Mouse (Mus musculus) brain, embryonic 14.5 days (tissue): ENCODE data around the gene Mylk2.

Experiments
- CTCF ChIP-seq: fragments of 200-500 bp; IDR thresholded peaks from 2 replicates; pipeline ENCODE4 v1.5.1; 2012; ENCODE audit warnings: inconsistent platforms, mild to moderate bottlenecking, moderate library complexity, borderline replicate concordance; ENCODE audit not compliant: insufficient read depth, insufficient read length; ENCODE audit errors: extremely low read depth
- POLR2A ChIP-seq: fragments of 200-500 bp; IDR thresholded peaks from 2 replicates; pipeline ENCODE4 v1.6.1; 2012; ENCODE audit warnings: mild to moderate bottlenecking, inconsistent platforms, borderline replicate concordance; ENCODE audit not compliant: poor library complexity, insufficient read depth, insufficient read length, severe bottlenecking; ENCODE audit errors: extremely low read depth

DNA sequence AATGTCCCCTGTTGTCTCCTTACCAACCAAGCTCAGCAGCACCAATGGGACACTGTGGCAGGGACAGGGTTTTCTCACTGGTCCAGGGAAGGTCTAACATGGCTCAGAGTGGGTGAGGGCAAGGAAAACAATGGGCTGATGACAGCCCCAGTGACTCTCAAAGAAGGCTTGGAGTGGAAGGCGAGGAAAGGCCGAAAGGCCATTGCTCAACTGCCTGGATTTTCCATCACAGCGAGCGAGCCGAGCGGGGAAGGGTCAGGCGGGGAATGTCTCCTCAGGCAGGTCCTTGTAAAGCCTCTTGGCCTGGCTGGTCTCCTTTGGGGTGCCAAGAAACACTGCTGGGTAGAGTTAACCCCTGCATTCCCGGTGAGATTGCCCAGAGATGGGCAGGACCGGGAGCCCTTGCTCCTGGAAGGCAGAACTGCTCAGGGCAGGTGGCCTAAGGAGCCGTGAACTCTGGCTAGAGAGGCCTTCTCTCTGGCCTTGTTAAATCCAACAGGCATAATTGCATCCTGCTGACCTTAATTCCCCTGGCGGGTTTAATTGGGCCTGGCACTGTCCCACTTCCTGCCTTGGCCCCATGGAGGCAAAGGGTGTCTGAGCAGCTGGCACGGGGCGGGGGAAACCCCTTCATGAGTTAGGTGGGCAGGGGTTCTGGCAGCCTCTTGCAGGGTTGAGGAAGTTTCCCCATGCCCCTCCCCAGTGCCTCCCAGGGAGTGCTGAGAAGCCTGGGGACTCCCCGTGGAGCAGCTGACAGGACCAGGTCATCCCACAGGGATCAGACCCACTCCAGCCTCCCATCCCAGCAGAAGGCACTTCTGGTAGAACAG, 3.8 kb upstream of the Mylk2 start:
- TF ChIP-seq CTCF (no peak), POLR2A (no peak)
